Mouse (Mus musculus): ENCODE results near the gene Gna15. TPM values are rescaled to one million over a fixed set of nuclear protein-coding genes. Genes with fewer than 3 reads are reported as not detected.
A peak's percentile ranks its signal among the peaks of the same experiment; 100 is the strongest.

Gna15 gene
- total and polyA plus RNA-seq, 3 experiments: 23.0 to 142 (median 33.0) TPM

DNA sequence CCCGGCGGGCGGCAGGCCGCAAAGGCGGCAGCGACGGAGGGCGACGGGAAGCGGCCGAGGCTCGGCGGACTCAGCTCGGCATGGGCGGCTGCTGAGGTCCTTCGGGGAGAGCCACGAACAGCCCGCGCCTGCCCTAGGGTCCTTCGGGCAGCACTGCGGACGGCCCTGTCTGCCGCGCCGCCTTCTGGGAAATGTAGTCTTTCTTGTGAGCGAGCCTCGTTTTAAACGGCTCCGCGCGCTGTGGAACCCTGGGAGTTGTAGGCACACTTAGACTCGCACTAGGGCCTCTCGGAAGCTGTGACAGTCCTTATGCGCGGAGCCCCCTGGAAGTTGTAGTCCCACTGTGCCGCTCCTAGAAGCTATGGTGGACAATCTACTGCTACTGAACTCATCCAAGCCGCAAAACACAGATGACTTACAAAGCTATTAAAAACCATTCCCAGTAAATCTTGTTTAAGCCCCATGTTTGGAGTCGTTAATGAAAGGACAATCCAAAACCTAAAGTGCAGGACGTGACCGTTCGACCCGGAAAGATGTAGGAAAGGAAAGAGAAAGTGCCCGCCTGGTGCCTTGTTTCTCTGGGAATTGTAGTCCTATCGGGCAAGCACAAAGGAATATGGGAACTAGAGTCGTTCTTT lies 27.6 kb downstream of the Gna15 start, which contains the start of gene Ncln (continued):
- TF ChIP-seq MXI1 (IDR thresholded peaks at IDR 0.05; ENCODE audit: low read depth, low read length) (peak; percentile 89), RCOR1 (IDR thresholded peaks at IDR 0.05; ENCODE audit: low read depth, low read length) (no peak), ETS1 (IDR thresholded peaks at IDR 0.05; ENCODE audit: low read depth, low read length) (0 out of 2 replicates have a peak, but pooled peaks have one; percentile 59), ZMIZ1 (IDR thresholded peaks at IDR 0.05; ENCODE audit: low read depth, low read length) (0 out of 2 replicates have a peak, but pooled peaks have one; percentile 68), USF2 (IDR thresholded peaks at IDR 0.05; ENCODE audit: borderline replicate concordance in 1 of 2, insufficient read depth in 1 of 2, low read depth in 1 of 2, low read length in 2 of 2) (no peak), NELFE (IDR thresholded peaks at IDR 0.05; ENCODE audit: low read depth, low read length) (peak; percentile 90), MEF2A (IDR thresholded peaks at IDR 0.05; ENCODE audit: extremely low read depth, insufficient replicate concordance, low read depth, low read length, poor library complexity, severe bottlenecking) (no peak), MAFK (IDR thresholded peaks at IDR 0.05; ENCODE audit: borderline replicate concordance, low read depth, low read length) (no peak), POLR2A (IDR thresholded peaks at IDR 0.05; ENCODE audit: control insufficient read depth in 1 of 2, insufficient read depth in 1 of 2, low read depth in 1 of 2, low read length in 2 of 2, poor library complexity in 1 of 2) (peak in 1 of 2 experiments; percentile 87; a peak in 2 of 4 replicates), EP300 (IDR thresholded peaks at IDR 0.05; ENCODE audit: low read depth in 1 of 2, low read length in 2 of 2) (0 out of 4 replicates have a peak, but pooled peaks of 1 of the 2 experiments have one; percentile 12), CHD1 (IDR thresholded peaks at IDR 0.05; ENCODE audit: low read depth, low read length) (peak; percentile 8; the same call in 1 of the 2 replicates)

DNA sequence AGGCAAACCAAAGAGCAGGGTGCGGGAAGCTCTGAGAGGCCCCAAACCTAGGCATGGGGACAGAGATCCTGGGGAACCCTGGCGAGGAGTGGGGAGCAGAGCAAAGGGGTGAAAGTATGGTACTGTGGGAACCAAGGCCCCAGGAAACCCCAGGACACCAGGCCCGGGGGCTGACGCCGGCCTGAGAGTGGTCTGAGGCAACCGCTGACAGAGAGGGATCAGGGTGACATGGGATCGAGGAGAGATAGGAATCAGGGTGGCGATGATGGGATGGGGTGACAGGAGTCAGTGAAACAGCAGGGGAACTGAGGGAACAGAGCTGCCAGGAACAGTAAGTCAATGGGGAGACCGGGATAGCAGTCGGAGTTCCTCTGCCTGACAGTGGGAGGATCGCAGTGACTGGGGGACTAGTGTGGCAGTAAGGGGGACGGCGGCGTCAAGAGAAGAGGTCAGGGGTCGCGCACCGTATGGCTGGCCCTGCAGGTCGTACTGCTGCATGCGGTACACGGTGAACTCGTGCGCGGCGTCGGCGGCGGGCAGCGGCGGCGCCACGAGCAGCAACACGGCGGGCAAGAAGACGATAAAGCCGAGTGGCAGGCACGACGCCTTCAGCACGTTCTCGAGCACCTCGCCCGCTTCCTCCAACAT lies 28.3 kb downstream of the Gna15 start:
- no peak for DNase-seq (ENCODE audit: low read depth, low spot score)
- peaks cover 29% of the 10 kb centered on the region for H3K79me2 ChIP-seq (ENCODE audit: control insufficient read depth, insufficient read depth, low read length, poor library complexity)
- peak overlapping the region; percentile 96 for H3K9ac ChIP-seq (ENCODE audit: control insufficient read depth, low read depth, low read length, poor library complexity, severe bottlenecking)
- peaks cover 0 to 14% of the 10 kb centered on the region in 2 experiments; a peak in 3 of 4 replicates for H3K36me3 ChIP-seq (ENCODE audit: control insufficient read depth in 1 of 2, insufficient read depth in 2 of 2, low read length in 2 of 2)
- peak overlapping the region; percentile 54 for H3K27ac ChIP-seq (ENCODE audit: control insufficient read depth, low read depth, low read length)
- TF ChIP-seq KAT2A (conservative IDR thresholded peaks at IDR 0.05; ENCODE audit: low read depth, low read length) (no peak), MYB (IDR thresholded peaks at IDR 0.05; ENCODE audit: low read depth, low read length) (no peak), MAZ (IDR thresholded peaks at IDR 0.05; ENCODE audit: low read depth, low read length) (no peak), CHD2 (IDR thresholded peaks at IDR 0.05; ENCODE audit: low read length) (no peak), CHD1 (IDR thresholded peaks at IDR 0.05; ENCODE audit: low read depth, low read length) (0 out of 2 replicates have a peak, but pooled peaks have one; percentile 23), GABPA (IDR thresholded peaks at IDR 0.05; ENCODE audit: low read depth, low read length) (no peak), SIN3A (IDR thresholded peaks at IDR 0.05; ENCODE audit: low read length) (no peak), ZMIZ1 (IDR thresholded peaks at IDR 0.05; ENCODE audit: low read depth, low read length) (no peak), RCOR1 (IDR thresholded peaks at IDR 0.05; ENCODE audit: low read depth, low read length) (no peak), BHLHE40 (IDR thresholded peaks at IDR 0.05; ENCODE audit: borderline replicate concordance, low read depth, low read length) (no peak), JUND (IDR thresholded peaks at IDR 0.05; ENCODE audit: low read depth, low read length) (no peak), ETS1 (IDR thresholded peaks at IDR 0.05; ENCODE audit: low read depth, low read length) (no peak), POLR2AphosphoS2 (IDR thresholded peaks at IDR 0.05; ENCODE audit: low read length) (no peak), MYC (IDR thresholded peaks at IDR 0.05; ENCODE audit: low read depth, low read length) (0 out of 2 replicates have a peak, but pooled peaks have one; percentile 27), SMC3 (IDR thresholded peaks at IDR 0.05; ENCODE audit: low read depth, low read length) (no peak), MAX (IDR thresholded peaks at IDR 0.05; ENCODE audit: low read length) (no peak), POLR2A (IDR thresholded peaks at IDR 0.05; ENCODE audit: control insufficient read depth in 1 of 2, insufficient read depth in 1 of 2, low read depth in 1 of 2, low read length in 2 of 2, poor library complexity in 1 of 2) (peak in 1 of 2 experiments; percentile 65; a peak in 3 of 4 replicates), RAD21 (IDR thresholded peaks at IDR 0.05; ENCODE audit: low read depth, low read length) (no peak), USF2 (IDR thresholded peaks at IDR 0.05; ENCODE audit: borderline replicate concordance in 1 of 2, insufficient read depth in 1 of 2, low read depth in 1 of 2, low read length in 2 of 2) (no peak), NELFE (IDR thresholded peaks at IDR 0.05; ENCODE audit: low read depth, low read length) (no peak), ZC3H11A (IDR thresholded peaks at IDR 0.05; ENCODE audit: low read depth, low read length) (no peak), MAFK (IDR thresholded peaks at IDR 0.05; ENCODE audit: borderline replicate concordance, low read depth, low read length) (no peak), HCFC1 (IDR thresholded peaks at IDR 0.05; ENCODE audit: low read depth, low read length) (no peak), ZKSCAN1 (IDR thresholded peaks at IDR 0.05; ENCODE audit: low read depth, low read length) (no peak), MXI1 (IDR thresholded peaks at IDR 0.05; ENCODE audit: low read depth, low read length) (no peak), TAL1 (IDR thresholded peaks at IDR 0.05; ENCODE audit: low read length) (no peak)
- no peaks in the 10 kb centered on the region for H3K9me3 ChIP-seq (replicated peaks; ENCODE audit: insufficient read depth, low read length)
- peaks cover 0 to 28% of the 10 kb centered on the region in 2 experiments; a peak in 3 of 4 replicates for H3K4me1 ChIP-seq (ENCODE audit: control insufficient read depth in 1 of 2, insufficient read depth in 2 of 2, low read length in 2 of 2)
- peak overlapping the region; percentile 55 to 76 for H3K4me3 ChIP-seq (ENCODE audit: control insufficient read depth in 1 of 2, insufficient read depth in 1 of 2, low read depth in 2 of 2, low read length in 2 of 2)
- H3K27me3 ChIP-seq (ENCODE audit: control insufficient read depth in 1 of 2, insufficient read depth in 2 of 2, low read length in 2 of 2): no peaks in the 10 kb centered on the region

All from MEL (cell line).